Mouse (Mus musculus) bone marrow, adult 2 months (tissue): ENCODE measurements around the gene Rab19. TPM values are rescaled to one million over a fixed set of nuclear protein-coding genes. Genes with fewer than 3 reads are reported as not detected.
A peak's percentile ranks its signal among the peaks of the same experiment; 100 is the strongest.
"Not testable (repeated sequence)": the region's sequence is repeated elsewhere in the genome, so short reads cannot be mapped to it uniquely, and the experiment has no call there.

ENCODE experiments used
- H3K27ac ChIP-seq: fragments of 200-500 bp; 2 replicates; pipeline ENCODE4 v1.5.1; 2012; ENCODE audit warnings: low read depth, mild to moderate bottlenecking, control low read depth, inconsistent platforms, low read length; ENCODE audit not compliant: control insufficient read depth, poor library complexity, insufficient read depth
- H3K4me1 ChIP-seq: fragments of 200-500 bp; 2 replicates; pipeline ENCODE4 v1.6.1; 2011; ENCODE audit warnings: low read length; ENCODE audit not compliant: control insufficient read depth, insufficient read depth
- H3K4me3 ChIP-seq: fragments of 200-500 bp; replicated peaks from 2 replicates; pipeline ENCODE3; 2011; ENCODE audit warnings: mild to moderate bottlenecking, low read depth, low read length, control low read depth; ENCODE audit not compliant: control insufficient read depth
- CTCF ChIP-seq: fragments of 200-500 bp; IDR thresholded peaks from 2 replicates; pipeline ENCODE4 v1.5.1; 2011; ENCODE audit warnings: low read length, control low read depth; ENCODE audit not compliant: control insufficient read depth, insufficient read depth
- POLR2A ChIP-seq: fragments of 200-500 bp; IDR thresholded peaks from 2 replicates; pipeline ENCODE4 v1.6.1; 2011; ENCODE audit warnings: low read depth, mild to moderate bottlenecking, control low read depth, low read length, borderline replicate concordance; ENCODE audit not compliant: control insufficient read depth
- WGBS: fragments of 180-500 bp; shearing (Covaris S2); methylation state at CpG from one replicate; pipeline ENCODE4 v1.1.7; 2018; 5-methylcytosine and 5-hydroxymethylcytosine counted together
- polyA plus RNA-seq: library from polyadenylated mRNA; stranded (reverse); fragments of >200 nt; gene quantifications from 2 replicates; pipeline ENCODE4 v1.2.4, GENCODE M21; 2011; ENCODE audit warnings: low replicate concordance; ENCODE audit not compliant: missing spikeins, insufficient read depth, insufficient read length

Gene Rab19
- polyA plus RNA-seq, 1 experiment, result 2.9 TPM

GRCm38 (mm10) chr6:39429007-39429788 is 48.2 kb downstream of the Rab19 start:
- H3K4me1 ChIP-seq, result no peaks in the 10 kb centered on the region
- TF ChIP-seq CTCF, result no peak
- no peak for TF ChIP-seq POLR2A
- peak overlapping the region; percentile 17; the same call in 1 of the 2 replicates for H3K27ac ChIP-seq
- no peak overlapping the region for H3K4me3 ChIP-seq
- WGBS, result 64% methylated on average over 6 of the region's 6 CpGs

- TF ChIP-seq POLR2A (no peak), CTCF (no peak)
- H3K4me1 ChIP-seq, result peaks cover 2% of the 10 kb centered on the region; the same call in 1 of the 2 replicates
- WGBS, result 61% methylated on average over 11 of the region's 11 CpGs
- H3K4me3 ChIP-seq, result no peak overlapping the region
- H3K27ac ChIP-seq, result no peak overlapping the region
Measured at GRCm38 (mm10) chr6:39430722-39431121, 49.7 kb downstream of the Rab19 start.

DNA sequence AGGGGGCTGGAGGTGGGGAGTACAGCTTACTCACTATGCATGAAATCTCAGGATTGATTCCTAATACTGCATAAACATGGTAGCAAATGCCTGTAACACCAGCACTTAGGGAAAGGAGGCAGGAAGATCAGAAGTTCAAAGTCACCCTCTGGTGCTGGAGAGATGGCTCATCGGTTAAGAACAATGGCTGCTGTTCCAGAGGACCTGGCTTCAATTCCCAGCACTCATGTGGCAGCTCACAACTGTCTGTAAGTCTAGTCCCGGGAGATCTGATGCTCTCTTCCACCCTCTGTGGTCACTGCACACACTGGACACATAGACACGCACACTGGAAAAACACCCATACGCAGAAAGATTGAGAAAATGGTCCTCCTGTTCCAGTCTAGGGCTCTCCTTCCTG is 52.2 kb downstream of the Rab19 start:
- TF ChIP-seq POLR2A (no peak), CTCF (no peak)
- Histone ChIP-seq H3K4me1 (peaks cover 2% of the 10 kb centered on the region; the same call in 1 of the 2 replicates), H3K27ac (no peak overlapping the region), H3K4me3 (no peak overlapping the region)
- 89% methylated on average over 4 of the region's 4 CpGs for WGBS

GRCm38 (mm10) chr6:39433701-39434100 is 52.7 kb downstream of the Rab19 start:
- Histone ChIP-seq H3K4me3 (no peak overlapping the region), H3K27ac (no peak overlapping the region), H3K4me1 (peaks cover 2% of the 10 kb centered on the region; the same call in 1 of the 2 replicates)
- TF ChIP-seq POLR2A (no peak), CTCF (no peak)

- TF ChIP-seq CTCF, result no peak
- TF ChIP-seq POLR2A, result no peak
- Histone ChIP-seq H3K4me3 (no peak overlapping the region), H3K4me1 (peaks cover 2% of the 10 kb centered on the region; the same call in 1 of the 2 replicates), H3K27ac (peak overlapping the region; percentile 51)
- WGBS, result 59% methylated on average over 2 of the region's 2 CpGs
Measured at GRCm38 (mm10) chr6:39434111-39434885, 53.3 kb downstream of the Rab19 start.

DNA sequence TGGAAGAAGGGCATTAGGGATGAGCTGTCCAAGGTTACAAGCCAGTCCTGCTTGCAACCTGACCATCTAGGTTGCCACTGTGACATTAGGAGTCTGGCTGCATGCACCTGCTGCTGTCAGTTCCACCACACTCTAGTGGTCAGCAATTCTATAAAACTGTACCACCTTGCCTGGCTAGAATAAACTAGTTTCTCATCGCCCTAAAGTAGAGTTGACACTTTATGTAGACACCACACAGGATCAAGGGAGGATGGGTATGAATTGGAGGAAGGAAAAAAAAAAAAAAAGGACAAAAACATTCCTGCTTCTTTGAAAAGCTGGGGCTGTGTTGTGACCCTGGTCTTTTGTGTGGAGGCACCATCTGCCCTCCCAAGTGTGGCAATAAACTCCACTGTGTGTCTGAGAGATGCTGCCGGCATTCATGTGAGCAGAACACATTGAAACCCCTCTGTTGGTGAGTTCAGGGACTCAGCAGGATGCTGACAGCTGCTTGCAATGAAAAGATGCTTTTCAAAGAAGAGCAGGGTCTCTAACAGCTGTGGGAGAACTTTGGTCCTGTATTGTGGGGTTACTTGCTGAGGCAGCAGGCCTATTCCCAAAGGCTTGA is 54.0 kb downstream of the Rab19 start:
- TF ChIP-seq POLR2A, result no peak
- TF ChIP-seq CTCF, result no peak
- Histone ChIP-seq H3K27ac (peak overlapping the region; percentile 54), H3K4me1 (peaks cover 2% of the 10 kb centered on the region; the same call in 1 of the 2 replicates), H3K4me3 (no peak overlapping the region)
- WGBS, result 85% methylated on average over 2 of the region's 2 CpGs

DNA sequence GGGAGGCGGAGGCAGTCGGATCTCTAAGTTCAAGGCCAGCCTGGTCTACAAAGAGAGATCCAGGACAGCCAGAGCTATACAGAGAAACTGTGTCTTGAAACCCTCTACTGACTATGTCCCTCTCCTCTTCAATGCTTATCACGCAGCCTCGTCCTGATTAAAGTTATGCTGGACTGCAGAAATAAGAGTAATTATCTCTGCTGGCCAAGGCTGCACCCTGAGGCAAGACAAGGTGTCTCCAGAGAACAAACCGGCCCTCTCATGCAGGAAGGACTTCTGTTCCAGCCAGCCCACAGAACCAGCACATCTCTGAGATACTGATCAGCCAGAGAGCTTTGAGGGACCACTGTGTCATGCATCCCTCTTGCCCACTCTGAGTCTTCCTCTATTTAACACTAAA is 54.9 kb downstream of the Rab19 start:
- peak overlapping the region; percentile 56 for H3K27ac ChIP-seq
- TF ChIP-seq POLR2A (no peak), CTCF (no peak)
- 73% methylated on average over 5 of the region's 5 CpGs for WGBS
- H3K4me3 ChIP-seq, result no peak overlapping the region
- H3K4me1 ChIP-seq, result peaks cover 2% of the 10 kb centered on the region; the same call in 1 of the 2 replicates

- H3K4me3 ChIP-seq, H3K4me1 ChIP-seq: not testable (repeated sequence)
- WGBS, result 94% methylated on average over 6 of the region's 6 CpGs
Measured at GRCm38 (mm10) chr6:39437519-39437918, 56.5 kb downstream of the Rab19 start.

More at GRCm38 (mm10) chr6:39437519-39437918, 56.5 kb downstream of the Rab19 start:
- H3K27ac ChIP-seq, result not testable (repeated sequence)

Other genes with a start within 250 kb of the Rab19 start
- 15.3 and 20.2 TPM in 2 replicates for gene Kdm7a, start 174.4 kb upstream of the Rab19 start, polyA plus RNA-seq
- gene Slc37a3, start 3.5 kb upstream of the Rab19 start, polyA plus RNA-seq, result 9.4 and 13.6 TPM in 2 replicates
- gene Mkrn1, start 39.3 kb downstream of the Rab19 start, polyA plus RNA-seq, result 291 and 446 TPM in 2 replicates
- 1.3 and 1.9 TPM in 2 replicates for gene Dennd2a, start 176.7 kb downstream of the Rab19 start, polyA plus RNA-seq
- 8.9 and 15.2 TPM in 2 replicates for gene Adck2, start 192.7 kb downstream of the Rab19 start, polyA plus RNA-seq
- gene Gm42420, start 204.6 kb downstream of the Rab19 start, polyA plus RNA-seq, result not detected in 2 replicates
- gene Ndufb2, start 211.4 kb downstream of the Rab19 start, polyA plus RNA-seq, result 34.0 and 66.7 TPM in 2 replicates